Comparison of ENCODE assay signal across 7 mouse cellular contexts in genomic region chr1:58296278-58296677, GRCm38 (mm10). TPM values are rescaled to one million over a fixed set of nuclear protein-coding genes. Genes with fewer than 3 reads are reported as not detected.
DNase-seq lines count a peak whose midpoint lies in the region; ATAC-seq and TF ChIP-seq lines count a peak whose summit lies in the region.

No protein-coding gene starts in this region.

- H3K36me3 ChIP-seq in intestine, embryonic 14.5 days (ENCODE audit: control insufficient read depth, insufficient read depth, low read length), result no peaks in the 10 kb centered on the region
- H3K36me3 ChIP-seq in midbrain, embryonic 15.5 days (replicated peaks), result no peaks in the 10 kb centered on the region
- no peaks in the 10 kb centered on the region for H3K36me3 ChIP-seq in small intestine, adult 2 months (ENCODE audit: control insufficient read depth, insufficient read depth, low read length)

- WGBS in intestine, embryonic 14.5 days, result 4% methylated on average over 7 of the region's 7 CpGs
- WGBS in midbrain, embryonic 15.5 days, result 5% methylated on average over 7 of the region's 7 CpGs
- WGBS in small intestine, adult 2 months, result 11% methylated on average over 7 of the region's 7 CpGs

- H3K9ac ChIP-seq in intestine, embryonic 14.5 days (ENCODE audit: low read length), result no peak overlapping the region
- no peak overlapping the region for H3K9ac ChIP-seq in midbrain, embryonic 15.5 days

- H3K4me1 ChIP-seq in intestine, embryonic 14.5 days (replicated peaks; ENCODE audit: control insufficient read depth, insufficient read depth, low read length), result peaks cover 10% of the 10 kb centered on the region
- H3K4me1 ChIP-seq in midbrain, embryonic 15.5 days, result no peaks in the 10 kb centered on the region
- peaks cover 4% of the 10 kb centered on the region; the same call in 1 of the 2 replicates for H3K4me1 ChIP-seq in small intestine, adult 2 months (ENCODE audit: control insufficient read depth, insufficient read depth, insufficient read length, low read length)

- no peak overlapping the region for H3K4me2 ChIP-seq in intestine, embryonic 14.5 days (ENCODE audit: low read length)
- no peak overlapping the region for H3K4me2 ChIP-seq in midbrain, embryonic 15.5 days

- no peaks in the 10 kb centered on the region for H3K9me3 ChIP-seq in intestine, embryonic 14.5 days (ENCODE audit: control insufficient read depth, low read length)
- no peaks in the 10 kb centered on the region for H3K9me3 ChIP-seq in midbrain, embryonic 15.5 days

- H3K27ac ChIP-seq in intestine, embryonic 14.5 days (ENCODE audit: low read depth), result no peak overlapping the region
- no peak overlapping the region for H3K27ac ChIP-seq in midbrain, embryonic 15.5 days
- H3K27ac ChIP-seq in small intestine, adult 2 months (ENCODE audit: insufficient read depth, low read depth, low read length), result no peak overlapping the region

- peak; percentile 50; the same call in 1 of the 2 replicates for ATAC-seq in intestine, embryonic 14.5 days (replicated peaks; ENCODE audit: low FRiP score, low TSS enrichment, low read depth)
- peak; percentile 91 for ATAC-seq in midbrain, embryonic 15.5 days (replicated peaks)

- TF ChIP-seq POLR2A in small intestine, adult 2 months (IDR thresholded peaks at IDR 0.05; ENCODE audit: low read depth, low read length), result no peak

- peak; percentile 86; the same call in 1 of the 2 replicates for TF ChIP-seq CTCF in small intestine, adult 2 months (IDR thresholded peaks at IDR 0.05; ENCODE audit: extremely low read depth, insufficient read length, insufficient replicate concordance, low read depth, low read length)

- peak; percentile 47 for DNase-seq in WW6 (ENCODE audit: low read depth, low spot score)
- DNase-seq in cerebellum, adult 9-10 months, result peak; percentile 18
- DNase-seq in gastrocnemius, adult 18-20 months (ENCODE audit: low spot score), result peak; percentile 78
- peak; percentile 75 for DNase-seq in intestine, embryonic 14.5 days (ENCODE audit: low spot score)
- DNase-seq in left cerebral cortex, postnatal 4 days, result peak; percentile 72

- intact Hi-C loops in left cerebral cortex, postnatal 4 days (cut with DNase I), result loop anchor here (10.0 kb wide), 1 partner anchor 871 kb away; no protein-coding TSS in a partner anchor

- no peaks in the 10 kb centered on the region for H3K27me3 ChIP-seq in intestine, embryonic 14.5 days (replicated peaks; ENCODE audit: control insufficient read depth, insufficient read depth, low read length)
- no peaks in the 10 kb centered on the region for H3K27me3 ChIP-seq in midbrain, embryonic 15.5 days (replicated peaks)
- H3K27me3 ChIP-seq in small intestine, adult 2 months (ENCODE audit: control insufficient read depth, insufficient read depth, low read length), result no peaks in the 10 kb centered on the region

- H3K4me3 ChIP-seq in intestine, embryonic 14.5 days (ENCODE audit: low read depth, low read length), result no peak overlapping the region
- H3K4me3 ChIP-seq in midbrain, embryonic 15.5 days, result no peak overlapping the region
- H3K4me3 ChIP-seq in small intestine, adult 2 months (ENCODE audit: low read depth, low read length), result no peak overlapping the region

RNA-seq across cellular contexts. Expression of gene Aox2, which starts 18.2 kb away (rescaled TPM):
- under 1 TPM; 0.05 to 0.14 TPM for total RNA-seq in gastrocnemius, adult 18-20 months (2021)
- 0.07 TPM in 1 of 2 replicates, not detected in the other for polyA plus RNA-seq in intestine, embryonic 14.5 days (2014; fragmentation: Nextera tagmentation; extraction: Ambion mirVana)
- not detected for total RNA-seq in left cerebral cortex, postnatal 4 days (2021)
- polyA plus RNA-seq in midbrain, embryonic 15.5 days (2015; fragmentation: Nextera tagmentation; extraction: Ambion mirVana), result not detected in 2 replicates
- 0.01 TPM in 1 of 2 replicates, not detected in the other for polyA plus RNA-seq in small intestine, adult 2 months (2012; rRNA removed)

Comparison
In these comparisons a context has a peak if more than half of its experiments do, and no peak if none do; other contexts are left out.
1. DNase-seq: peak in every context shown above with its lines; median percentile 78 in gastrocnemius, adult 18-20 months; 75 in intestine, embryonic 14.5 days; 72 in left cerebral cortex, postnatal 4 days; 47 in WW6; 18 in cerebellum, adult 9-10 months.